Mouse (Mus musculus) left cerebral cortex, adult 11 months (tissue): Measurements from ENCODE around the gene Map1b.

ENCODE experiments used
- DNase-seq: peaks from one replicate; pipeline ENCODE4 v3.0.0; 2022; ENCODE audit warnings: low spot score

Gene Map1b

DNA sequence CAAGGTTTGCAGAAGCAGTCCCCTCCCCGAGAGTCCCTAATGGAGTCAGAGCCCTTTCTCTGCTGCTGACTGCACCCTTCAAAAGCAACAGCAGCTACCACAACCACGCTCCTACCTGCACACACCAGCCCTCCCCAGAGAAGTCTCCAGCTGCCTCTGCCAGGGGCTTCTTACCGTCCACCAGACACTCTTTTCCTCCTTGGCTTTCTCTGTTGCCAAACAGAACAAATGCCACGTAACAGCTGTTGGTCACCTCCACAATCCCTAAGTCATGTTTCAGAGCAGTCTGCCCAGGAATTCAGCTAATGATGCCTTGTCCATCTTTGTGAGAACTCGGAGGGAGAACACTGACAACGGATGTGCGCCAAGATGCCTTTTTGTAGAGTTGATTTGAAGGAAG lies 69.3 kb downstream of the Map1b start:
- DNase-seq, result no peak

GRCm38 (mm10) chr13:99444880-99445279 lies 71.5 kb downstream of the Map1b start:
- DNase-seq, result no peak

- no peak for DNase-seq
These were observed 71.9 kb downstream of the Map1b start for GRCm38 (mm10) chr13:99444431-99444871.

DNA sequence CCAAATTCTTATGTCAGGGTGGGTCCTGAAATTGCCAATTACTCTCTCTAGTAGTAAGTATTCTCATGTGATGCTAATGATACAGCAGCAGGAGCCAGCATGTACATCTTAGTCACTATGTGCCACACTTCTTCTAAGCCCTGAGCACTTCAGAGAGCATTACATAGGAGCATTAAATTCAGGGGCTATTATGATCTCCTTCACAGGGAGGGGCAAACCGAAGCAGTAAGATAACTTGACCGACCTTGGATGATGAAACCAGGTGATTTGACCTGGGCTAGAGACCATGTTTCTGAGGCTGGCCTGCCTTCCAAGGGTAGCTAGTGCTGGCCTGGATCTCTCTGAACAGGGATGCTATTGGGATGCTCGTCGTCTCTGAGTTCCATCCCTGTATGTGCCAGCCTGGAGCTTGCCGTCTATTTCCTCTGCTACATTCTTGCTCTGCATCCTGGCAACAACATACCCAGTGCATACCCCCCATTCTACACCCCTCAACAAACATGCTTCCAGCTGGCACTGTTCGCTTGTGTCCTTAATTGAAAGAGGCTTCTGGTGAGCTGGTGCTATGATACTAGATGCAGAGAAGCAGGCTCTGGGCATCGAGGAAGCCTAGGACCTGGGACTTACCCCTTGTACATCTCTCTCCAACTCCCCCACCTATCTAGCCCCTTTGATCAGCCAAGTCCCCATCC lies 72.7 kb downstream of the Map1b start:
- DNase-seq, result no peak

DNA sequence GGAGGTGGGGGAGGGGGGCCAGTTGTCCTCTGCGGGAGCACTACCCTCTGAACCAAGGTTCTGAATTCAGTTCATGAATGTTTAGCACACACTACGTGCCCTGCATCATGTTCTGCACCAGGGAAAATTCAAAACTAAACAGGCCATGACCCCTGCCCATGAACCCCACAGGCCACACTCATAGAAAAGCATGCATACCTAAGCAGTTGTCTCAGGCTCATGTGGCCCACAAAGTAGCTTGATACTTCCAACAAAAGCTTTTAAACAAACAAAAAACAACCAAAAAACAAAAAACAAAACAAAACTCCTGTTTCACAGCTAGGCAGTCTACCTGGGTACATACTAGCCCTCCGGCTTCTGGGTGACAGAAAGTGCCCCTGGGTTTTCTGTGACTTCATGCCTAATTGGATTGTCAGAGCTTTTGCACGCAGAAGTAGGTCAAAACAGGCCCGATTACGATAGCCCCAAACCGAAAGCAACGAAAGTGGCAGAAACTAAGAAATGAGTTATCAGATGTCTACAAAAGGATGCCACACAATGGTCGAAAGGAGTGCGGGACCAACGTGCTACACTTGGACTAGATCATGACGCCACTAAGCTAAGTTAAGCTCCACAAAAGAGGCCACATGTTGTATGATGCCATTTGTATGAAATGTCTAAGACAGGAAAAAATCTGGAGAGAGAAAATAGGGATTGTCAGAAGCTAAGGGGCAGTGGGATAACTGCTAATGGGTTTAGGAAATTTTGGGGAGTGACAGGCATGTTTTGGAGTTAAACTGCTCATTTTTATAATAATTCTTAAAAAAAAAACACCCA lies 73.7 kb downstream of the Map1b start:
- no peak for DNase-seq

DNA sequence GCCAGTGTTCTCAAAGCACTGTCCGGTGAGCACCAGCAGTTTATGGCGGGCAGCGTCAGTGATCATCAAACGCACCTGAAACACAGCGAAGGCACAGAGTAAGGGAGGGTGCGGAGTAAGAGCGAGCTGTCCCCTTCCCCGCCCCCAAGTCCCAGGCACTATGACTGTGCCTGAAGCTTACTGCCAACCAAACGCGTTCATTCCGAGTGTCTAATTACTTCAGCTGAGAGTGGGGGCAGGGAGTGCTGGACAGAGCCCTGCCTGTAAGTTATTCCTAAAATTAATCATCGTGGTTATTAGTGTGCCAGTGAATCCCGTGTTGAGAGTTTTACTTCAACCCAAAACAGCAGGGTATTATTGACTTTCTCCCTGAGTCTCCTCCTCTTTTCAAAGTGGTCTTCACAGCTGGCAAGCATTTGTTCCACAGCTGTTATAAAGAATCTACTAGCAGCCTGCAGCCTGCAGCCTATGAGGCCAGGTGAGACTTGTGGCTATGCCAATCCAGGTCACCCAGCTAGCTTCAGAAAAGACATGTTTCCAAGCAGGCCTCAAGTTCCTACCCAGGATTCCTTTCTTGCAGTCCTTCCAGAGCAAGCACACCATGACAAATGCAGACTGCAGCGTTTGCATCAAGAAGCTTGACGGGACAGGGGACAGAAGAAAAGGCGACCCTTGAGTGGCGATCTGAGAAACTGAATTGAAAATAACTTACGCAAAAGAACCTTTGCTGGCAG lies 74.5 kb downstream of the Map1b start:
- DNase-seq, result no peak

GRCm38 (mm10) chr13:99440228-99440627 lies 76.1 kb downstream of the Map1b start:
- no peak for DNase-seq

DNA sequence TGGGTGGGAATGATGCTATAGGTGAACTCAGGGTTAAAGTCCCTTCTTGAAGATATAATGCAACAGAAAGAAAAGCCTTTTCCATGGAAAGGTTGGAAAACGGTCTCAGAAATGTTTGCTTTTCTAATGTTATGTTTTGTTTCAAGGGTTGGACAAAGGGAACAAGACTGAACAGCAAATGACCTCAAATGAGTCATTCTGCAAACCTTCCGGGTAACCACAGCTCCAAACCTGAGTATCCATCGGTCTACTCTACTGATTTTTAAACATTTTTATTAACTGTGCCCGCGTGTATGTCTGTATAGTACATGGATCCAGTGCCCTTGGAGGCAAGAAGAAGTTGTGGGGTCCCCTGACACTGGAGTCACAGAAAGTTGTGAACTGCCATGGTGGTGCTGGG lies 77.0 kb downstream of the Map1b start:
- DNase-seq, result no peak

DNA sequence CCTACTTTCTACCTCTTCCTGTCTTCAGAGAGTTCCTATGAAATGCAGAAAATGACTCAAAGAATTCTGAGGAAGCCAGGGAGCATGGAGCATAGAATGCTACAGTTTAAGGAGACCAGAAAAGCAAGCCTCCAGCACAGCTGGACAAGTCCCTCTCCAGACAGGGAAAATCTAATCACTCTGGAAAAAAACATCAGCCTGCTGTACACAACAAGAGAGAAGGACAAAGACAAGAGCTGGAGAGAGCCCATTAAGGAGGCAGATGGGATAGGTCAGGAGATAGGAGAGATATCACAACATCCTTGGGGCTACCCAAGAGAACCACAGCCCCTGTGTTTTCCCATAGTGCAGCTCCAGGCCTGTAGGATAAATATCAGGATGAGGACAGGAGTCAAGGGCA lies 79.3 kb downstream of the Map1b start:
- no peak for DNase-seq

DNA sequence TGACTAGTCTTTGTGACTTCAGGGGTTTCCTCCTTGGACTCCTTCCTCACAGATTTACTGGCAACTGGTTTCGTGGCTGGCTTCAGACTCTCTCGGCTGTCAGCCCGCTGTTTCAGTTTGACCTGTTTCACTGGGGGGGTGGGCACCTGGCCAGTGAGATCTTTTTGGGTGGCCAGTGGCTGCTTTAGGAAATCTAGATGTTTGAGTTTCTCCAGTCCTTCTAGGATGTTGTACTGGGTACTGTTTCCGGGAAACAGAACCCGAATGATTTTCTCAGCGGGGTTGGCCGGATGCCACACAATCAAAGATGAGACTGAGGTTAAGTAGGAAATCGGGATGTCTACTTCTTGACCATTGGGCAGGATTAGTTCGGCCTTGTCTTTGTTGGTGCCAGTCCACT lies 81.8 kb downstream of the Map1b start:
- DNase-seq, result no peak

DNA sequence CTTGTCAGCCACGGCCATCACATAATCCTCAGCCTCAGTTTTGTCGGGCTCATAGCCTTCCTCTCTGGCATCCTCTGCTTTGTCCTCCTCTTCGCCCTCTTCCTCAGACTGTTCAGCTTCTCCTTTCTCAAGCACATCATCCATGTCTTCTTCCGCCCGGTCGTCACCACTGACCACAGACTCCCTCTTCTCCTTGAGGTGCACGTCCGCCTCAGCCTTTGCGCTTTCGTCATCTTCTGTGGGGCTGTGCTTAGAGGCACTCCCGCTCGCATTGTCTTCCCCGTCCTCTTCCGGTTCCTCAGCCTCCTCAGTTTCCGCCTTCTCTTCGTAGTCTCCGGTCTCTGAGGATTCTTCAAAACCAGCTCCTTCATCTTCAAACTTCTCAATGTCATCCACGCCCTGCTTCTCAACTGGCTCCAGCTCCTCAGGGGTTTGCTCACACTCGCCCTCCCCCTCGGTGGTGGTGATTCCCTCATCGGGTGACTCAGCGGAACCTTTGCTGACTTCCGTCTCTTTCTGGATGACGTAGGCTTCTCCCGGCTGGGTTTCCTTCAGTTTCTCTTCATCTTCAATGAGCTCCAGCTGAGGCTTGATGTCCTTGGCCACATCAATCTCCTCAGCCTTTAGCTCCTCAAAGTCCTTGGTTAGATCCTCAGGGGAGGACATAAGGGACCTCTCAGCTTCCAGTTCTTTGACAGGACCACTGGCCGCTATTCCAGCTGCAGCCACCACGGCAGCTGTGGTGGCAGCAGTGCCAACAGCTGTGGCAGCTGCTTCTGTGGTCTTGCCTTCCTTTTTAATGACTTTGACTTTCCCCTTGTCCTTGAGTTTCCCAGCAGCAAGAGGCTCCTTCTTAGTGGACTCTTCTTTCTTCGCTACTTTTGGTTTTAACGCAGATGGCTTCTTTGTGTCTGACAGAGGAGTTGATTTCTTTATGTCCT lies 83.0 kb downstream of the Map1b start:
- DNase-seq, result no peak

DNA sequence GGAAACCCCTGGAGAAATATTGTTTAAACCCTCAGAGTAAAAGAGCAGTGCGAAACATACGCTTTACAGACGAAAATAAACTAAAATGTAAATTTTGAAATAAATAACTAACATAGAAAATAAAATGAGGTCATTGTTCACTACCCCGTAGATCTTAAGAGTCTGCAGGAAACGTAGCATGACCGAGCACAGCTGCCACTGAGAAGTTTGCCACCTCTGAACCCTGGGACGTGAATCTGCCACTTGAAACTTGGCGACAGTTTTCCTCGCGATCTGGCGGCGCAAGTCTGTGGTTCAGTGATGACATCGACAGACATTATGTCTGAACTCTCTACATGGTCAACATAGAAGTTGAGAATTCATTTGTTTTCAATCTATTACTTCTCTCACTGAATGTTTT lies 92.8 kb downstream of the Map1b start:
- DNase-seq, result no peak

DNA sequence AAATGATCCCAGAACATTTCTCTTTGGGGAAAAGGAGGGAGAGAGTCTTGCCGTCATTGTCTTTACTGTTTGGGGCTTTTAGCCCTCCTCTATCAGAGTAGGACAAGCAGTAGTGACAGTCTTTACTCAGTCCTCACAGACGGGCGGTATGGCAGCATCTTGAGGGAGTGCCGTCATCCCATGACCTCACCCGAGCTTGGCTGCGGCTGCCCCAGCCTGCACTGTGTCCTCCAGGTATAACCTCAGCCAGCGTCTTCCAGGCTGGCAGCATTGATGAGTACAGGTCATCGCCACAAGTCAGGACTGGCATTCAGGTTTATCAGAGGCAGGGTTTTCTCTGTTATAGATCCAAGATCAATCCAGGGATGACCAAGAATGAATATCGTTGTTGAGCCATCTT lies 99.7 kb downstream of the Map1b start:
- DNase-seq, result no peak

DNA sequence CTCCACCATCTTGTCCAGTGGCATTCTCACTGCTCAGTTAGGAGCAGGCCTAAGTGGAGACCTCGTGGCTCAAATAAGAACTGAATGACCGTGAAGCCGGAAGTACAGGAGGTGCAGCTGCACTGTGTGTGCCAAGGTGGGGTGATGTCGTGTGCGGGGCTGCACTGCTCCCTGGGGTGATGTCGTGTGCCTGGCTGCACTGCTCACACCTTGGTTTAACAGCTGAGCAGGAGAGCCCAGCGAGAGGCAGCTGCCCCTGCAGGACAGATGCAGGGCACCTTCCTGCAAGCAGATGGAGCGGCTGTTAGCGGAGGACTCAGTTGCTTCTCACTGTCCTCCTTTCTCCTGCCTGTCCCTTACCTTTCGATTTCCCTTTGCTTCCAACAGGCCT lies 102.0 kb downstream of the Map1b start:
- no peak for DNase-seq

GRCm38 (mm10) chr13:99413481-99414351 lies 102.6 kb downstream of the Map1b start:
- DNase-seq, result no peak

DNA sequence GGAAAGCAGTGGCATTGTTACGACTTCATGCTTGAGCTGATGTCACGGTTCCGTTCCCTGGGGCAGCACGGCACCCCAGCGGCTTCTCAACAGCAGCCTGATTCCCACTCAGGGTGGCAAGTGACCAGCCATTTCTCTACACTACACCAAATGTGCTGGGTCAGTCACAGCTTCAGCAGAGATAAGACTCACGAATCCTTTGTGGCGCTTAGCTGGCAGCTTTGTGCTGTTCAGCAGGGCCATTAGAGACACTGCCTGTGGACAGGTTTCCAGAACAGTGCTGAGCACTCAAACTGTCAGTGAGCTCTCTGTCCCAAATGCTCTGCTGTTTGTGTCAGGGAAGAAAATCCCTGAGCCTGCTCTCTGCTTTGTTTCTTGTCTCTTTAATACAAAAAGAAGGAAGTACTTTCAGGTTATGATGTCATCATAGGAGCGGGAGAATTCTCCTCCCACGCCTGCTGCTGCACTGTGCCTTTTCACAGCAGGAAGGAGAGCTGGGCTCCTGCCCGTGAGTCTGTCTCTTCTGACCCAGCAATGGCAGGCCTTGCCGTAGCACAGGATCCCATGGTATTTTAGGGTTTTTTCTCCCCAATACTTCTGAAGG lies 103.8 kb downstream of the Map1b start:
- DNase-seq, result peak; percentile 33

DNA sequence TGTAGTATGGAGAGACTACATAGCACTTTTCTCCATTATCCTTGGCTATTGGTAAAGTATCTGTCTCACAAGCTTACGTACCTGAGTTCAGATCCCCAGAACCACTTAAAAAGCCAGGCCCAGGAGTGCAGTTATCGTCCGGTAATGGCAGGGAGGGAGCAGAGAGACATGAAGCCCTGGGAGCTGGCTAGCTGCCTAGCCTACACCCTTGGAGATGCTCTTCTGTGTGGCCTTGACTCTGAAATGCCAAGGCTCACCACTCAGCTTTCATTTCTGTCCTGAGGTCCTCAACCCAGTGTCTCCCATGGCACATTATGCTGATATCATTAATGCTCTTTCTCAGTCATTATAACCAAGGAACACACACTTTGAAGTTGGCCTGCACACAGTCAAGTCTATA lies 104.6 kb downstream of the Map1b start:
- DNase-seq, result no peak

DNA sequence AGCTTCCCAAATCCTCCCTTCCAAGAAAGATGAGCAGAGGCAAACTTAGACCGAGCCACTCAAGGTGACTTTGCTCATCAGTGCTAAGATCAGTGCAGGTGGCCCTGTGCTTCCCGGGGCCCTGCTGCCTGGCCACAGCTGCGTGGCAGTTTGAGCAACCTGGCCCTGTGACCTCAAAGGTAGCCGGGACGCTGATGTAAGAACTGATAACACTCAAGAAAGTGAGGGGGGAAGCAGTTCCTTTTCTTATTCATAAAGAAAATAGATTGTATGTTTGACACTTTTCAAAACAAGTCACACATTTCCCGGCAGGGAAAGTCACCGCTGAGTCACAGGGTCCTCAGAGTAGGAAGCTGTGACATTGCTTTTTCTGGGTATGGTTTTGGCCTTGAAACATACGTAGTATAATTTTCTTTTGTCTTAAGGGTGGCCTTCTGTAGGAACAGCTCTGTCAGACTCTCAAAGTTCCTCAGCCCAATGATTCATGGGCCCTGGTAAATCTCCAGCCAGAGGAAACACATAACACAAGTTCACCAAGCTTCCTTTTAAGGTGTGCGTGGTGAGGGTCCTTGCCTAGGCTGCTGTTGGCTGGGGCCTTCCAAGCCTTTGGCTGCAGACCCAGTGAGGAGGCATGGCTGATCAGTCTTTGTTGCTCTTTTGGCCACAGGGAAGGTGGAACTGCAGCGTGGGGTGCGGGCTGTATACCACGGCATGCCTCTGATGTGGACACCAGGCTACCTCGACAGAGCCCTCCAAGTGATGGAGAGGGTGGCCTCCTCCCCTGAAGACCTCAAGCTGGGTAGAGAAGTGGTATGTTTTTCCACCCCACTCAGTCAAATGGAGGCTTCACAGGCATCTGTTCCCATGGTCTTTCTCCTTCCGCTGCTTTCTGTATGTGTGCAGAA lies 105.5 kb downstream of the Map1b start:
- no peak for DNase-seq

DNA sequence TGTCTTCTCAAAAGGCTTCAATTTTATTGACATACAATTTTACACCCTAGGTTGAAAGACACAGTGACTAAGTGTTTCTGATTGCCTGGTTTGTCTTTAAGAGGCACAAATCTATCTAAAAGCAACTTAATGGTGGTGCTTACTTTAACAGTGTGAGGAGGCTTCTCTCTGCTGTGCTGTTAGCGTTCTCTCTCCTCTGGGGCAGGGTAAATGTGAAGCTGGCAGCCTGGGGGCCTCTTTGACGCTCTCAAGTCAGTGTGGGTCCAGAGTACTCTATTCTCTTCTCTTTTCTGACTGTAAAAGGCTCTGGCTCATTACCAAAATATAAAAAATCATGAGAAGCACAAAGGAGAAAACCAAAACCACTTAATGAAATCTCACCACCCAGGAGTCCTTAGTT lies 107.1 kb downstream of the Map1b start:
- DNase-seq, result no peak
